Mouse (Mus musculus) embryo, embryonic 11 days (tissue): ENCODE measurements around the gene Kcnq1.

Experiments
- DNase-seq: peaks from one replicate; pipeline ENCODE4 v3.0.0-alpha.2; 2015

Kcnq1 gene

GRCm38 (mm10) chr7:143188589-143188988 lies 82.4 kb downstream of the Kcnq1 start:
- no peak for DNase-seq

GRCm38 (mm10) chr7:143189965-143190722 lies 84.0 kb downstream of the Kcnq1 start:
- no peak for DNase-seq

GRCm38 (mm10) chr7:143190911-143191310 lies 84.7 kb downstream of the Kcnq1 start:
- DNase-seq = no peak

GRCm38 (mm10) chr7:143192392-143192791 lies 86.2 kb downstream of the Kcnq1 start:
- DNase-seq = no peak

- no peak for DNase-seq
Measured at GRCm38 (mm10) chr7:143194064-143194463, 87.9 kb downstream of the Kcnq1 start.

GRCm38 (mm10) chr7:143197951-143198440 lies 91.8 kb downstream of the Kcnq1 start:
- DNase-seq = peak; percentile 12

GRCm38 (mm10) chr7:143198443-143198842 lies 92.3 kb downstream of the Kcnq1 start:
- DNase-seq = no peak

GRCm38 (mm10) chr7:143201255-143201654 lies 95.1 kb downstream of the Kcnq1 start:
- no peak for DNase-seq

- no peak for DNase-seq
Measured at GRCm38 (mm10) chr7:143203897-143204296, 97.7 kb downstream of the Kcnq1 start.

- DNase-seq = no peak
Measured at GRCm38 (mm10) chr7:143207044-143207443, 100.9 kb downstream of the Kcnq1 start.

- DNase-seq = no peak
Measured at GRCm38 (mm10) chr7:143210796-143211195, 104.6 kb downstream of the Kcnq1 start.

GRCm38 (mm10) chr7:143251206-143251605 lies 145.0 kb downstream of the Kcnq1 start:
- DNase-seq = no peak

- DNase-seq = no peak
Measured at GRCm38 (mm10) chr7:143253126-143253871, 147.1 kb downstream of the Kcnq1 start.

- no peak for DNase-seq
Measured at GRCm38 (mm10) chr7:143254901-143255300, 148.7 kb downstream of the Kcnq1 start.

- no peak for DNase-seq
Measured at GRCm38 (mm10) chr7:143261246-143261645, 155.1 kb downstream of the Kcnq1 start.

GRCm38 (mm10) chr7:143263557-143263956 lies 157.4 kb downstream of the Kcnq1 start:
- no peak for DNase-seq

GRCm38 (mm10) chr7:143263966-143264365 lies 157.8 kb downstream of the Kcnq1 start:
- DNase-seq = no peak

- no peak for DNase-seq
Measured at GRCm38 (mm10) chr7:143265386-143265785, 159.2 kb downstream of the Kcnq1 start.

- no peak for DNase-seq
Measured at GRCm38 (mm10) chr7:143265829-143266438, 159.8 kb downstream of the Kcnq1 start.

GRCm38 (mm10) chr7:143273747-143274146 lies 167.6 kb downstream of the Kcnq1 start:
- no peak for DNase-seq

GRCm38 (mm10) chr7:143275030-143275429 lies 168.9 kb downstream of the Kcnq1 start:
- no peak for DNase-seq

GRCm38 (mm10) chr7:143283625-143284024 lies 177.5 kb downstream of the Kcnq1 start:
- no peak for DNase-seq

GRCm38 (mm10) chr7:143284866-143285265 lies 178.7 kb downstream of the Kcnq1 start:
- no peak for DNase-seq

GRCm38 (mm10) chr7:143285440-143285839 lies 179.3 kb downstream of the Kcnq1 start:
- no peak for DNase-seq
